Mouse (Mus musculus) C2C12 (cell line): Measurements from ENCODE around the gene Dcaf8. TPM values are rescaled to one million over a fixed set of nuclear protein-coding genes. Genes with fewer than 3 reads are reported as not detected.

Source experiments
- H3K27me3 ChIP-seq: one replicate; pipeline ENCODE4 v1.6.1; 2011; ENCODE audit not compliant: control insufficient read depth, insufficient read depth, insufficient read length
- H3K36me3 ChIP-seq: one replicate; pipeline ENCODE4 v1.6.1; 2011; ENCODE audit not compliant: control insufficient read depth, insufficient read depth
- H3K4me3 ChIP-seq: one replicate; pipeline ENCODE4 v1.5.1; 2011; ENCODE audit warnings: mild to moderate bottlenecking, control low read depth; ENCODE audit not compliant: poor library complexity, insufficient read depth, severe bottlenecking
- H3K79me2 ChIP-seq: one replicate; pipeline ENCODE4 v1.6.1; 2011; ENCODE audit not compliant: control insufficient read depth, insufficient read depth
- H3K79me3 ChIP-seq: one replicate; pipeline ENCODE4 v1.6.1; 2011; ENCODE audit warnings: low read depth, control low read depth
- H3ac ChIP-seq: one replicate; pipeline ENCODE3; 2011; ENCODE audit warnings: low read depth; ENCODE audit not compliant: control insufficient read depth, insufficient read length
- CEBPB ChIP-seq: IDR thresholded peaks from one replicate; pipeline ENCODE4 v1.6.1; 2011; ENCODE audit warnings: low read depth, mild to moderate bottlenecking, control low read depth, moderate library complexity
- CTCF ChIP-seq: IDR thresholded peaks from one replicate; pipeline ENCODE4 v1.5.1; 2011; ENCODE audit not compliant: control insufficient read depth, insufficient read depth, insufficient read length
- FOSL1 ChIP-seq: IDR thresholded peaks from one replicate; pipeline ENCODE4 v1.8.0; 2011; ENCODE audit warnings: mild to moderate bottlenecking, low read length; ENCODE audit not compliant: poor library complexity, insufficient read depth, severe bottlenecking
- MAX ChIP-seq: IDR thresholded peaks from one replicate; pipeline ENCODE4 v1.6.1; 2011; ENCODE audit warnings: mild to moderate bottlenecking, control low read depth
- MYOD1 ChIP-seq: IDR thresholded peaks from one replicate; pipeline ENCODE4 v1.6.1; 2011; ENCODE audit warnings: low read depth; ENCODE audit not compliant: control insufficient read depth, insufficient read length
- MYOG ChIP-seq: IDR thresholded peaks from one replicate; pipeline ENCODE4 v1.6.1; 2011; ENCODE audit not compliant: control insufficient read depth, insufficient read length; ENCODE audit errors: extremely low read depth
- USF1 ChIP-seq: IDR thresholded peaks from one replicate; pipeline ENCODE4 v1.6.1; 2011; ENCODE audit warnings: low read depth, mild to moderate bottlenecking, control low read depth, moderate library complexity
- polyA plus RNA-seq: library from polyadenylated mRNA; unstranded; fragments of >200 nt; fragmentation: generic; extraction: Trizol; gene quantifications from one replicate; pipeline ENCODE4 v1.2.1, GENCODE M21; 2012; ENCODE audit warnings: missing spikeins

Gene Dcaf8
- polyA plus RNA-seq, 1 experiment, result 37.6 TPM

DNA sequence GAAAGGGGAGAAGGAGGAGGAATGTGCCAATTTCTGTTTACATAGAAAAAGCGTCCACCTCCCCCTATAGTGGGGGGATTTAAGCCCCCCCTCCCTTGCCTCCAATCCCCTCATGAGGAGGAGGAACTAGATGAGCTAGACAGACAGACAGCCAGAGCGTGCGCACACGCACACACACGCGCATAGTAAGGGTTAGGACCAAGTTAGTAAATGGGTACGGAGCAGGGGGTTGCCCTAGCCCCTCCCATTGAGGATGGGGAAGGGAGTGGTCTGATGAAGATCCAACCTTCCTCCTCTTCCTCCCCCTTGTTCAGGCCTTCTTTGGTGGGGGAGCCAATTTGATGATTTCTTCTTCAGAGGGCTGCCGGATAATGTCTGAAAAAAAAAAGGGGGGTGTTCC, 50.4 kb downstream of the Dcaf8 start:
- TF ChIP-seq MAX (no peak), FOSL1 (no peak), MYOG (no peak), USF1 (no peak), CEBPB (no peak), CTCF (no peak), MYOD1 (no peak)
- no peak overlapping the region for H3K4me3 ChIP-seq
- no peak overlapping the region for H3ac ChIP-seq
- H3K79me2 ChIP-seq, result peaks cover 28% of the 10 kb centered on the region
- peaks cover under 1% of the 10 kb centered on the region for H3K79me3 ChIP-seq
- H3K27me3 ChIP-seq, result no peaks in the 10 kb centered on the region
- H3K36me3 ChIP-seq, result peaks cover 65% of the 10 kb centered on the region

DNA sequence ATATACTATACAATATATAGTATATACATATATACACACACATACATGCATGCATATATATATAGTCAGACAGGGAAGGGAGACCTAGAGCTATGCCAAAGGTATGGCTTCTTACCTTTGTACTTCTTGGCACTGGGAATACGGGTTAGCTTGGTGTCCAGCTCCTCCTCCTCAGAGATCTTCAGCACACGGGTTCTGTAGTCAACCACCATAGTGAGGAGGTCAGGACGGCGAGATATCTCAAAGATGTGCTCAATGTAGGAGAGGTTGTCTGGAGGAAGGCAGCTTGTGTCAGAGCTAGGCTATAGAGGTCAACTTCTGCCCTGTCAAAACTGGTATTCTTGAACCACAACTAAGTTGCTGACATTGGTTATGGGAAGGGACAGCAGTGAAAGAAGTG, 51.1 kb downstream of the Dcaf8 start:
- TF ChIP-seq MAX (no peak), FOSL1 (no peak), CTCF (no peak), CEBPB (no peak), MYOD1 (no peak), USF1 (no peak), MYOG (no peak)
- Histone ChIP-seq H3K36me3 (peaks cover 60% of the 10 kb centered on the region), H3K4me3 (no peak overlapping the region), H3K79me2 (peaks cover 34% of the 10 kb centered on the region), H3K27me3 (no peaks in the 10 kb centered on the region), H3K79me3 (peaks cover 6% of the 10 kb centered on the region), H3ac (no peak overlapping the region)

DNA sequence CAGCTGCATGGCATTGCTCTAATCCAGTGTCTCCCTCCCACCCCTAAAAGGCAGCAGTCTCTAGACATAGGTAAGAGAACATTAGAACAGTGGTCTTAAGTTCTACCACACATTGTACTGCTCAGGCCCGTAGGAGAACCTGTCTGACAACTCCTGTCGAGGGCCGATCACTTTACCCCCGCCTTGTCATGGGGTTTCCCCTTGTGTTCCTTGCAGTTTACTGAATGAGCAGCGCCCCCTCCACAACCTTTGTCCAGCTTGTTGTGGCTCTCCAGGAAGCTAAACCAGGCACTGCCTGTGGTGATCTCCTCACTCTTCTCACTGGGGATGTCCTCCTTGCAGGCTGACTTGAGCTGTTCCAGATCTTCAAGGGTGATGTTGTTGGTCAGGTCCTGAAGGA, 52.3 kb downstream of the Dcaf8 start:
- Histone ChIP-seq H3K79me3 (peaks cover 8% of the 10 kb centered on the region), H3K36me3 (peaks cover 48% of the 10 kb centered on the region), H3K27me3 (no peaks in the 10 kb centered on the region), H3K79me2 (peaks cover 46% of the 10 kb centered on the region), H3ac (no peak overlapping the region), H3K4me3 (no peak overlapping the region)
- TF ChIP-seq FOSL1 (no peak), MAX (no peak), MYOG (no peak), CEBPB (no peak), MYOD1 (no peak), CTCF (no peak), USF1 (no peak)

DNA sequence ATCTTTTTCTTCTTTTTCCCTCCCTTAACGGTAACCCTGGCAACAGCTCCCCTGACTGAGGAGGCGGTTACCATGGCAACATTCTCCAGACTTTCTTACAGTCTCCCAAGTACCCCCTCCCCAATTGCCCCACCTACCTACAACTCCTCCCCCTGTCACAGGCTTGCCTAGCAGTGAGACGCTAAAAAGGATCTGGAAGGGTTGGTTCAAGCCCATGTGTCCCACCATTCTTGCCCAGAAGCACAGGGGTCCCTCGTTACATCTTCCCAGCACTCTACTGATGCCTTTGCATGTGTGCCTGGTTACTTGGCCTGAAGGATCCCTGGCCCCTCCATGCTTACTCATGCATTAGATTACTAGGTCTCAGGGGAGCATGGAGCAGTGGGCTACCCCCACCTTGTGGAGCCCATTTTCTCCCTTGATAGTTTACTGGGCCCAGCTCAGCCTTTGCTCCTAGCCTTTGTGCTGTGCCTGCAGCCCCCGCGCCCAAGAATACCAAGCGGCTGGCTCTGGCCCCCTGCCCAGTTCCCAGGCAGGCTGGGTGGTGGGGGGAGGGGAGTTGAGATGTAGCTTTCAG, 53.1 kb downstream of the Dcaf8 start:
- H3K36me3 ChIP-seq, result peaks cover 41% of the 10 kb centered on the region
- no peak overlapping the region for H3ac ChIP-seq
- no peak overlapping the region for H3K4me3 ChIP-seq
- no peak for TF ChIP-seq FOSL1
- TF ChIP-seq MYOD1, result no peak
- no peak for TF ChIP-seq USF1
- no peak for TF ChIP-seq MYOG
- TF ChIP-seq CTCF, result no peak
- no peak for TF ChIP-seq MAX
- no peak for TF ChIP-seq CEBPB
- peaks cover 13% of the 10 kb centered on the region for H3K79me3 ChIP-seq
- peaks cover 54% of the 10 kb centered on the region for H3K79me2 ChIP-seq
- H3K27me3 ChIP-seq, result no peaks in the 10 kb centered on the region

DNA sequence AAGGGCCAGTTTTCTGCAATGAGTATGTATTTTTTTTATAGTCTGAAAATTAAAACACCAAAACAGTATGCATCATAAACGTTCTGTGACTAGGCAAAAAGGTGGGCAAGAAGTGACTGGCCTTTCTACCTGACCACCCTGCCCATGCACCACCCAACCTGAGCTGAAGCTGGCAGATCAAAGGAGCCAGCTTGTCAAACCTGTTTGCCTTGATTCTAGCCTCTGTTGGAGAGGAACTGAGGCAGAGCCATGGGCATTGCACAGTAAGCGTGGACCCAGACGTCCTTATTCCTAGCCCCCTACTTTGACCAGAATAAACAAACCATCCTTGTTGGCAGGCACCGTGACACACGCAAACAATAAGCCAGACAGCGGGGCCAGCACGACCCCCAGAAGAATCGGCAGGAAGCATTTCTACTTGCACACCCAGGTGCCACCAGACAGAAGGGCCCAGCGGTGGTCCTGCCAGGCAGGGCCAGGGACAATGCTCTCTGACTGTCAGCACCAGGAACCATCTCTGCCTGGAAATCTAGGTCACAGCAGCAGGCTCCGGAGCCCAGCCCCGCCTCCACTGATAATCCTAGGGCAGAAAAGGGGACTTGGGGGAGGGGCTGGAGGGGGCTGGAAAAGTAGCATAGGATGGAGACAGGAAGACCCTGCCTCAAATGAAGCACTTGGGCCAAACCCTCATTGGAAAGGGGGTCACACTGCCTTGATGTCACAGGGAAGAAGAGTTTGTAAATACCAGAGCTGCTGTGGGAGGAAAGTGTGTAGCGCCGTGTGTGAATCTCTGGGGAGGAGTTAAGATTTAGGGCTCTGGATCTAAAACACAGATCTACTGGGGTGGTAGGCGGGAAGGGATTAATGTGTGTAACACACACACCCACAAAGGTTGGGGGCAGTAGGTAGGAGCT, 54.3 kb downstream of the Dcaf8 start:
- TF ChIP-seq CTCF (no peak), MYOD1 (no peak), FOSL1 (no peak), MAX (no peak), USF1 (no peak), CEBPB (no peak), MYOG (no peak)
- Histone ChIP-seq H3K4me3 (no peak overlapping the region), H3K27me3 (no peaks in the 10 kb centered on the region), H3K36me3 (peaks cover 30% of the 10 kb centered on the region), H3K79me2 (peaks cover 59% of the 10 kb centered on the region), H3K79me3 (peaks cover 14% of the 10 kb centered on the region), H3ac (no peak overlapping the region)
